16 mouse cellular contexts compared by ENCODE assay signal in the genomic region with DNA sequence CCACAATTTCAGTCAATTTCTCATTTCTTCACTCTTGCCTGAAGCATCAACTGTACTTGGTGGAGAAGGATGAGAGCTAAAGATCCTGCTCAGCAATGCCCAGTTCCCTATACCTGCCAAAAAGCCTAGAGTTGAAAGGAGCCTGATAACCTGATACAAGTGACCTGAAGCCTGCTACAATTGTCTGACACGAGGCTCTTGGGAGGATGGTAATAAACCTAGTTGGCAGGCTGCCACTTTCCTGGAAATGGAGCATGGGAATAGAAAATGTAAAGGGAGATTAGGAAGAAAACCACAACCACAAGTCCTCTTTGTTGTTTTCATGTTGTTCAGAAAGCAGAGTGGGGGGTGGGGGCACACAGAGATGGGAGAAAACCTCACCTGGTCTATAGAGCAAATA.
"Had no signal": no experiment of that assay in that cellular context is flagged by ENCODE, and none has a peak within 500 bp of the region (broad histone marks: within the 10 kb centered on the region; RNA-seq: fewer than 3 reads in every experiment).

No protein-coding gene starts in this region.

- DNase-seq: kidney, adult 8-10 months; kidney, postnatal 10 days; kidney, postnatal 36 days; layer of hippocampus, postnatal 36 days; liver, embryonic 13.5 days; lung, adult 2 months; right cerebral cortex, postnatal 25 days; spleen, adult 18-20 months; thymus, postnatal 36 days had no signal

- H3K9ac ChIP-seq: kidney, embryonic 15.5 days; liver, embryonic 13.5 days; midbrain, embryonic 13.5 days; stomach, embryonic 15.5 days had no signal

- H3K4me3 ChIP-seq: kidney, embryonic 15.5 days; left cerebral cortex, adult 2 months; liver, embryonic 13.5 days; megakaryocyte, embryonic 14.5 days; midbrain, embryonic 10.5 days; midbrain, embryonic 13.5 days; stomach, embryonic 15.5 days had no signal

- H3K4me1 ChIP-seq: kidney, embryonic 15.5 days; liver, embryonic 13.5 days; stomach, embryonic 15.5 days had no signal

- H3K36me3 ChIP-seq: kidney, embryonic 15.5 days; liver, embryonic 13.5 days; midbrain, embryonic 10.5 days; midbrain, embryonic 13.5 days; stomach, embryonic 15.5 days had no signal

- H3K4me2 ChIP-seq: kidney, embryonic 15.5 days; liver, embryonic 13.5 days; midbrain, embryonic 13.5 days; stomach, embryonic 15.5 days had no signal

- H3K9me3 ChIP-seq: kidney, embryonic 15.5 days; liver, embryonic 13.5 days; megakaryocyte, embryonic 14.5 days; midbrain, embryonic 10.5 days; midbrain, embryonic 13.5 days; stomach, embryonic 15.5 days had no signal

- ATAC-seq: lung, postnatal 0 days; midbrain, embryonic 13.5 days had no signal

- H3K27me3 ChIP-seq: kidney, embryonic 15.5 days; liver, embryonic 13.5 days; megakaryocyte, embryonic 14.5 days; midbrain, embryonic 13.5 days; stomach, embryonic 15.5 days had no signal

- H3K27ac ChIP-seq: kidney, embryonic 15.5 days; left cerebral cortex, adult 2 months; liver, embryonic 13.5 days; midbrain, embryonic 10.5 days; midbrain, embryonic 13.5 days; stomach, embryonic 15.5 days had no signal
